Mouse (Mus musculus): ENCODE data around the gene Csf2rb. TPM values are rescaled to one million over a fixed set of nuclear protein-coding genes. Genes with fewer than 3 reads are reported as not detected.
A peak's percentile ranks its signal among the peaks of the same experiment; 100 is the strongest.

Gene Csf2rb
- polyA plus RNA-seq, 1 experiment from 2014 or later: 2.6 TPM

- H3K36me3 ChIP-seq (ENCODE audit: insufficient read depth): 0 out of 2 replicates have a peak, but pooled peaks cover 3% of the 10 kb centered on the region
- no peak for ATAC-seq (ENCODE audit: insufficient read depth)
- peak overlapping the region; percentile 90 for H3K27ac ChIP-seq (ENCODE audit: low read depth)
- peak; percentile 35 for DNase-seq
- no peaks in the 10 kb centered on the region for H3K27me3 ChIP-seq (ENCODE audit: insufficient read depth, low read length)
- no peak overlapping the region for H3K4me3 ChIP-seq (ENCODE audit: low read depth, low read length)
- H3K9ac ChIP-seq: no peak overlapping the region
- H3K4me2 ChIP-seq: no peak overlapping the region; the same call in 1 of the 2 replicates
- H3K4me1 ChIP-seq (ENCODE audit: insufficient read depth): peaks cover 33% of the 10 kb centered on the region
- WGBS: 70% methylated on average over 6 of the region's 6 CpGs
- TF ChIP-seq CTCF (IDR thresholded peaks at IDR 0.05; ENCODE audit: low read depth): no peak
- no peaks in the 10 kb centered on the region for H3K9me3 ChIP-seq (ENCODE audit: low read depth, low read length)
These were observed 75.8 kb downstream of the Csf2rb start for GRCm38 (mm10) chr15:78401345-78401744.

GRCm38 (mm10) chr15:78401921-78402320, 76.4 kb downstream of the Csf2rb start:
- 39% methylated on average over 4 of the region's 4 CpGs for WGBS
- peak; percentile 80 for DNase-seq

GRCm38 (mm10) chr15:78402423-78402822, 76.9 kb downstream of the Csf2rb start:
- H3K4me2 ChIP-seq: peak overlapping the region; percentile 93
- no peak overlapping the region; the same call in 1 of the 2 replicates for H3K9ac ChIP-seq
- 57% methylated on average over 7 of the region's 7 CpGs for WGBS
- no peak for TF ChIP-seq CTCF (IDR thresholded peaks at IDR 0.05; ENCODE audit: low read depth)
- no peaks in the 10 kb centered on the region for H3K9me3 ChIP-seq (ENCODE audit: low read depth, low read length)
- 0 out of 2 replicates have a peak, but pooled peaks cover 3% of the 10 kb centered on the region for H3K36me3 ChIP-seq (ENCODE audit: insufficient read depth)
- H3K4me1 ChIP-seq (ENCODE audit: insufficient read depth): peaks cover 33% of the 10 kb centered on the region
- H3K27ac ChIP-seq (ENCODE audit: low read depth): peak overlapping the region; percentile 90
- H3K27me3 ChIP-seq (ENCODE audit: insufficient read depth, low read length): no peaks in the 10 kb centered on the region
- DNase-seq (peak; percentile 71), ATAC-seq (ENCODE audit: insufficient read depth) (no peak)
- H3K4me3 ChIP-seq (ENCODE audit: low read depth, low read length): no peak overlapping the region

More at GRCm38 (mm10) chr15:78401921-78402320, 76.4 kb downstream of the Csf2rb start:
- no peaks in the 10 kb centered on the region for H3K9me3 ChIP-seq (ENCODE audit: low read depth, low read length)
- peak overlapping the region; percentile 93 for H3K4me2 ChIP-seq
- H3K4me3 ChIP-seq (ENCODE audit: low read depth, low read length): no peak overlapping the region
- ATAC-seq (ENCODE audit: insufficient read depth): no peak
- H3K27me3 ChIP-seq (ENCODE audit: insufficient read depth, low read length): no peaks in the 10 kb centered on the region
- no peak for TF ChIP-seq CTCF (IDR thresholded peaks at IDR 0.05; ENCODE audit: low read depth)
- peak overlapping the region; percentile 90 for H3K27ac ChIP-seq (ENCODE audit: low read depth)
- H3K4me1 ChIP-seq (ENCODE audit: insufficient read depth): peaks cover 33% of the 10 kb centered on the region
- H3K9ac ChIP-seq: no peak overlapping the region; the same call in 1 of the 2 replicates
- 0 out of 2 replicates have a peak, but pooled peaks cover 3% of the 10 kb centered on the region for H3K36me3 ChIP-seq (ENCODE audit: insufficient read depth)

- H3K4me3 ChIP-seq (ENCODE audit: low read depth, low read length): no peak overlapping the region
- no peaks in the 10 kb centered on the region for H3K27me3 ChIP-seq (ENCODE audit: insufficient read depth, low read length)
- 32% methylated on average over 3 of the region's 3 CpGs for WGBS
- H3K9me3 ChIP-seq (ENCODE audit: low read depth, low read length): no peaks in the 10 kb centered on the region
- H3K27ac ChIP-seq (ENCODE audit: low read depth): peak overlapping the region; percentile 90
- H3K9ac ChIP-seq: peak overlapping the region; percentile 30; the same call in 1 of the 2 replicates
- no peak for TF ChIP-seq CTCF (IDR thresholded peaks at IDR 0.05; ENCODE audit: low read depth)
- DNase-seq (peak; percentile 39), ATAC-seq (ENCODE audit: insufficient read depth) (no peak)
- peaks cover 33% of the 10 kb centered on the region for H3K4me1 ChIP-seq (ENCODE audit: insufficient read depth)
- 0 out of 2 replicates have a peak, but pooled peaks cover 3% of the 10 kb centered on the region for H3K36me3 ChIP-seq (ENCODE audit: insufficient read depth)
- peak overlapping the region; percentile 93 for H3K4me2 ChIP-seq
These were observed 77.8 kb downstream of the Csf2rb start for GRCm38 (mm10) chr15:78403301-78403741.

Small RNAs within 50 kb of the gene (microRNA-seq; reads per million reads assigned to microRNA genes)
- not detected for gene Mir7676-1 (ENCODE audit: borderline number of aligned reads)
- gene Mir7676-2 (ENCODE audit: borderline number of aligned reads): not detected

Other genes with a start within 250 kb of the Csf2rb start
- not detected in 2 replicates for gene Cacng2, start 205.7 kb upstream of the Csf2rb start, polyA plus RNA-seq (2014; fragmentation: Nextera tagmentation; extraction: Ambion mirVana)
- gene Ift27, start 151.6 kb upstream of the Csf2rb start, polyA plus RNA-seq (2014; fragmentation: Nextera tagmentation; extraction: Ambion mirVana): 95.0 and 99.3 TPM in 2 replicates
- 0.20 TPM in 1 of 2 replicates, not detected in the other for gene Pvalb, start 119.4 kb upstream of the Csf2rb start, polyA plus RNA-seq (2014; fragmentation: Nextera tagmentation; extraction: Ambion mirVana)
- 3.1 and 7.2 TPM in 2 replicates for gene Ncf4, start 81.0 kb upstream of the Csf2rb start, polyA plus RNA-seq (2014; fragmentation: Nextera tagmentation; extraction: Ambion mirVana)
- 0.20 and 0.45 TPM in 2 replicates for gene Csf2rb2, start 20.0 kb upstream of the Csf2rb start, polyA plus RNA-seq (2014; fragmentation: Nextera tagmentation; extraction: Ambion mirVana)
- gene Tex33, start 70.2 kb downstream of the Csf2rb start, polyA plus RNA-seq (2014; fragmentation: Nextera tagmentation; extraction: Ambion mirVana): not detected in 2 replicates
- gene Tst, start 80.2 kb downstream of the Csf2rb start, polyA plus RNA-seq (2014; fragmentation: Nextera tagmentation; extraction: Ambion mirVana): 51.9 and 53.5 TPM in 2 replicates
- 3.3 and 3.5 TPM in 2 replicates for gene Mpst, start 80.7 kb downstream of the Csf2rb start, polyA plus RNA-seq (2014; fragmentation: Nextera tagmentation; extraction: Ambion mirVana)
- gene Kctd17, start 102.8 kb downstream of the Csf2rb start, polyA plus RNA-seq (2014; fragmentation: Nextera tagmentation; extraction: Ambion mirVana): 51.8 and 53.9 TPM in 2 replicates
- gene Tmprss6, start 142.9 kb downstream of the Csf2rb start, polyA plus RNA-seq (2014; fragmentation: Nextera tagmentation; extraction: Ambion mirVana): 0.18 and 0.37 TPM in 2 replicates
- 0.12 TPM in 1 of 2 replicates, not detected in the other for gene Il2rb, start 169.5 kb downstream of the Csf2rb start, polyA plus RNA-seq (2014; fragmentation: Nextera tagmentation; extraction: Ambion mirVana)
- 39.8 and 40.7 TPM in 2 replicates for gene C1qtnf6, start 205.7 kb downstream of the Csf2rb start, polyA plus RNA-seq (2014; fragmentation: Nextera tagmentation; extraction: Ambion mirVana)
- 0.08 TPM in 1 of 2 replicates, not detected in the other for gene Sstr3, start 218.9 kb downstream of the Csf2rb start, polyA plus RNA-seq (2014; fragmentation: Nextera tagmentation; extraction: Ambion mirVana)
- gene Rac2, start 247.0 kb downstream of the Csf2rb start, polyA plus RNA-seq (2014; fragmentation: Nextera tagmentation; extraction: Ambion mirVana): 12.2 and 16.2 TPM in 2 replicates

All from lung, embryonic 14.5 days (tissue).